Mouse (Mus musculus) heart, postnatal 10 days (tissue): ENCODE results near the gene Pphln1. TPM values are rescaled to one million over a fixed set of nuclear protein-coding genes. Genes with fewer than 3 reads are reported as not detected.

Source experiments
- DNase-seq, 2 experiments: peaks; one replicate each; pipeline ENCODE4 v3.0.0; 2021
- intact Hi-C: fragments of 180-260 bp; cut with DNase I; formaldehyde crosslinking; loops from one replicate; pipeline ENCODE4 v1.15.1; 2025
- total RNA-seq, 2 experiments: library from RNA; stranded (reverse); gene quantifications; 2 replicates each; pipeline ENCODE4 v1.2.3; 2021

Gene Pphln1
- total RNA-seq, 2 experiments from 2014 or later: 27.6 to 29.5 TPM

GRCm38 (mm10) chr15:93489597-93489996 lies 91.4 kb downstream of the Pphln1 start:
- intact Hi-C loops: no loop called here

GRCm38 (mm10) chr15:93494700-93495099 lies 96.5 kb downstream of the Pphln1 start:
- DNase-seq: peak; percentile 28
- intact Hi-C loops: no loop called here

More at GRCm38 (mm10) chr15:93489597-93489996, 91.4 kb downstream of the Pphln1 start:
- DNase-seq: no peak

- intact Hi-C loops: no loop called here
- DNase-seq: no peak
These were observed 101.7 kb downstream of the Pphln1 start for GRCm38 (mm10) chr15:93499866-93500265.

GRCm38 (mm10) chr15:93502703-93503102 lies 104.6 kb downstream of the Pphln1 start:
- intact Hi-C loops: no loop called here
- no peak for DNase-seq

- intact Hi-C loops: no loop called here
These were observed 105.1 kb downstream of the Pphln1 start for GRCm38 (mm10) chr15:93503201-93503745.

GRCm38 (mm10) chr15:93504808-93505207 lies 106.7 kb downstream of the Pphln1 start:
- intact Hi-C loops: no loop called here
- no peak for DNase-seq

More at GRCm38 (mm10) chr15:93503201-93503745, 105.1 kb downstream of the Pphln1 start:
- DNase-seq: no peak

- no peak for DNase-seq
- intact Hi-C loops: no loop called here
These were observed 112.7 kb downstream of the Pphln1 start for GRCm38 (mm10) chr15:93510690-93511336.

- intact Hi-C loops: no loop called here
- DNase-seq: no peak
These were observed 114.3 kb downstream of the Pphln1 start for GRCm38 (mm10) chr15:93512437-93512836.

GRCm38 (mm10) chr15:93513939-93514341 lies 115.8 kb downstream of the Pphln1 start:
- intact Hi-C loops: no loop called here
- DNase-seq: peak; percentile 35 to 48

GRCm38 (mm10) chr15:93515316-93515715 lies 117.2 kb downstream of the Pphln1 start:
- intact Hi-C loops: loop anchor here (5.0 kb wide), 2 partner anchors 243 to 697 kb away; no protein-coding TSS in a partner anchor
- DNase-seq: no peak

- intact Hi-C loops: loop anchor here (5.0 kb wide), 2 partner anchors 245 to 695 kb away; no protein-coding TSS in a partner anchor
- peak; percentile 34 to 40 for DNase-seq
These were observed 118.9 kb downstream of the Pphln1 start for GRCm38 (mm10) chr15:93517022-93517565.

- peak; percentile 72 to 74 for DNase-seq
- intact Hi-C loops: loop anchor here (5.0 kb wide), 2 partner anchors 246 to 694 kb away; no protein-coding TSS in a partner anchor
These were observed 120.2 kb downstream of the Pphln1 start for GRCm38 (mm10) chr15:93518143-93518902.

GRCm38 (mm10) chr15:93518941-93519835 lies 121.0 kb downstream of the Pphln1 start:
- peak; percentile 94 to 95 for DNase-seq
- intact Hi-C loops: loop anchor here (1.0 to 5.0 kb wide), 3 partner anchors 57 to 693 kb away; no protein-coding TSS in a partner anchor

GRCm38 (mm10) chr15:93519836-93520826 lies 122.0 kb downstream of the Pphln1 start:
- peak; percentile 66 to 72 for DNase-seq
- intact Hi-C loops: loop anchor here (1.0 to 5.0 kb wide), 3 partner anchors 56 to 692 kb away; no protein-coding TSS in a partner anchor

- intact Hi-C loops: no loop called here
- DNase-seq: peak; percentile 53
These were observed 123.1 kb downstream of the Pphln1 start for GRCm38 (mm10) chr15:93521088-93521786.

- intact Hi-C loops: no loop called here
- peak; percentile 28 to 29 for DNase-seq
These were observed 123.6 kb downstream of the Pphln1 start for GRCm38 (mm10) chr15:93521787-93522180.

- intact Hi-C loops: no loop called here
- DNase-seq: peak; percentile 32 to 45
These were observed 127.3 kb downstream of the Pphln1 start for GRCm38 (mm10) chr15:93525305-93525917.
